Mouse (Mus musculus): ENCODE measurements around the gene Sdk2.

Sdk2 gene

GRCm38 (mm10) chr11:113733631-113734364 lies 333.0 kb downstream of the Sdk2 start:
- DNase-seq, result no peak

GRCm38 (mm10) chr11:113731945-113732612 lies 334.8 kb downstream of the Sdk2 start:
- DNase-seq, result no peak

GRCm38 (mm10) chr11:113730879-113731278 lies 336.0 kb downstream of the Sdk2 start:
- DNase-seq, result no peak

- no peak for DNase-seq
Observed at GRCm38 (mm10) chr11:113729917-113730316, 336.9 kb downstream of the Sdk2 start.

DNA sequence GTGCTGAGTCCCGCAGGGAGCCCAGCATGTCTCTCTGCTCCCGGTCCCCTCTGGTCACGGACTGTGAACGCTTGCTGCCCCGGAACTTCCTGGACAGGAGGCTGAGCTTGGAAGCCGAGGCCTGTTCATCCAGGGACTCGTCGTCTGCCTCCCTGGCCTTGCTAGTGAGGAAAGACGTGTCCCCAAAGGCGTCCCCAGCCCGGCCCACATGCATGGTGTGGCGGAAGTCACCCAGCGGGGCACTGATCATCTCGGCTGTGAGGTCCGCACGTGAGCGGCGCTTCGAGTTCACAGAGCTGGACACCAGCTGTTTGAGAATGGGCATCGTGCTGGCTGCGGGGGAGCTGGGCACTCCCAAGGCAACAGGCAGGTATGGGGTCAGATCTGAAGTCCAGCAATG lies 337.6 kb downstream of the Sdk2 start:
- DNase-seq, result no peak

DNA sequence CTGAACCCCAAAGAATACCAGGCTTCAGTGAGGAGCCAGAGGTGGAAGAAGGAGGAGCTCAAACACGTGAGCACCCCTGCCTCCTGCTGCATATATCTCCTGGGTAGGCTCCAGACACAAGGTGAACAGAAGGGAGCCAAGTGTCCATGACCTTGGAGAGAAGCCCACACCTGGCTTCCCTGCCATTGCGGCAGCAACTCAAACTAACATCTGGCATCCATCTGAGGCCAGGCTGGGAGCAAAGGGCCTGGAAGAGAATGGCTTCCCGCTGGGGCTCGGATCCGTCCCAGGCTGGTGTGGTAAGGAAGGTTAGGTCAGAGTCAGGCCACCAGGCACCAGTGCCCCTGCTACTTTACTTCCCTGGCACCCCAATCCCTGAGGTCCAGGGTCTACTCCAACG lies 338.9 kb downstream of the Sdk2 start:
- DNase-seq, result no peak

GRCm38 (mm10) chr11:113726994-113727888 lies 339.6 kb downstream of the Sdk2 start:
- DNase-seq, result no peak

Data from right cerebral cortex, postnatal 25 days (tissue).